Mouse (Mus musculus) CD4-positive, CD25-positive, alpha-beta regulatory T cell, adult 4 months (primary cell): Measurements from ENCODE around the gene Tbx2. TPM values are rescaled to one million over a fixed set of nuclear protein-coding genes. Genes with fewer than 3 reads are reported as not detected.

Experiments
- ATAC-seq: one replicate; pipeline ENCODE4 v1.8.0; 2017
- polyA plus RNA-seq, 2 experiments: library from polyadenylated mRNA; unstranded; fragments of 100-300 nt; shearing (Covaris generic); gene quantifications; one replicate each; pipeline ENCODE4 v1.2.1; 2017

The Tbx2 gene
- polyA plus RNA-seq, 2 experiments from 2014 or later = not detected

DNA sequence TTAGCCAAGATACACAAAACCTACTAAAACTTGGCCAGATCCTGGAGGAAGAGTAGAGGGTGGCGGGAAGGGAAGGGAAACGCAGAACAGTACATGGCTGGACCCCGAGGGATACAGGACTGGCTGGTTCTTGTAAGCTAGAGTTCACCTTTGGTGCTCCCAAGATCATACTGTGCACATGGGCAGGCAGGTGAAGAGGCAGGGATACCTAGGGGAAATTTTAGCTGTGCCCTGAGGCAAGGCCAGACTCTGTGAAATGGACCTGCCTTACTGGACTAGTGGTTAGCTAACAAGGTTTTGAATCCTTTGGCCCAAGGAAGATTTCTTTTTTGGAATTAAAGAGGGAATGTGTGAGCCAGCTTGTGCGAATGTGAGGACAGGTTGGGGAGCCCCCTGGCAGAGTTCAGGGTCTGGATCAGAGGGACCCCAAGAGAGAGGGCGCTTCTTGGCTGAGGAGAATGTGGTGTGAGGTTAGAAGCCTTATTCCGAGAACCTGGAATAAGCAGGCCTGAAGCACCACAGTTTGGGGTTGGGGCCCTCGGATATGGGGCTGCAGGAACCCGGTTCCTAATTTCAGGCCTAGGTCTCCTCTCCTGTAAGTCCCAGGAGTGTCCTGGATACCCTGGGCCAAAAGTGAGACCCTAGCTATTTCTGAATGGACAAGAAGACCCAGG lies 56.8 kb downstream of the Tbx2 start:
- no peak for ATAC-seq

GRCm38 (mm10) chr11:85889730-85890562 lies 57.6 kb downstream of the Tbx2 start:
- ATAC-seq = no peak

- no peak for ATAC-seq
These were observed 58.2 kb downstream of the Tbx2 start for GRCm38 (mm10) chr11:85890563-85890845.

GRCm38 (mm10) chr11:85891010-85891691 lies 58.8 kb downstream of the Tbx2 start:
- ATAC-seq = no peak

Other genes with a start within 250 kb of the Tbx2 start
- under 1 TPM in 1 of 2 experiments, not detected in 1; 0.59 TPM for gene Gm11444, start 17.8 kb downstream of the Tbx2 start, polyA plus RNA-seq
- not detected for gene Tbx4, start 53.9 kb downstream of the Tbx2 start, polyA plus RNA-seq